11 mouse cellular contexts compared by ENCODE assay signal in the genomic region with DNA sequence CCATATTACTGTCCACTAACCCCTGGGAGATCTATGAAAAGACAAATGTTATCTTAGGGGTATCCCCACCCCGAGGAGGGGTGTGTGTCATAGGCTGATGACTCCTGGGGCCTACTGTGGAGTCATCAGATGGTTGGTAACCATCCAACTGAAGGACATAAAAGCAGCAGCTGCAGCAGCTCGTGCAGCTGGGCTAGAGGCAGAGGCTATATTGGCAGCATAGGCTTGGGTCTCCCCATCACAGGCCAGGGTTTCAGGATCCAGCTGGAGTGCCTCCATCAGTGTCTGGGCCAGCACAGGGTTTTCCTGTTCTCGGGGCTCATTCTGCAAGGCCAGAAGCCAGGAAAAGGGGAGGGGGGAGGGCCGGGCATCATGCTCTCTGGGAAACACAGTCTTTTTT.
DNase-seq lines count a peak whose midpoint lies in the region; ATAC-seq and TF ChIP-seq lines count a peak whose summit lies in the region.
"Had no signal": no experiment of that assay in that cellular context is flagged by ENCODE, and none has a peak within 500 bp of the region (broad histone marks: within the 10 kb centered on the region; RNA-seq: fewer than 3 reads in every experiment).

No protein-coding gene starts in this region.

- 54% methylated on average over 4 of the region's 4 CpGs for WGBS in kidney, embryonic 16.5 days
- 63% methylated on average over 4 of the region's 4 CpGs for WGBS in midbrain, postnatal 0 days
- 64% methylated on average over 4 of the region's 4 CpGs for WGBS in midbrain, embryonic 15.5 days

- ATAC-seq in frontal cortex, adult (ENCODE audit: low TSS enrichment), result no peak
- no peak; the same call in 1 of the 2 replicates for ATAC-seq in kidney, embryonic 16.5 days (ENCODE audit: low FRiP score, low TSS enrichment)
- ATAC-seq in midbrain, postnatal 0 days (ENCODE audit: low FRiP score), result no peak
- ATAC-seq in midbrain, embryonic 15.5 days (replicated peaks), result no peak

- no peaks in the 10 kb centered on the region for H3K9me3 ChIP-seq in kidney, embryonic 16.5 days (ENCODE audit: low read length)
- H3K9me3 ChIP-seq in midbrain, postnatal 0 days (ENCODE audit: low read length), result no peaks in the 10 kb centered on the region
- H3K9me3 ChIP-seq in midbrain, embryonic 15.5 days, result no peaks in the 10 kb centered on the region
- H3K9me3 ChIP-seq: midbrain, embryonic 12.5 days; neural tube, embryonic 13.5 days had no signal

- no peak for TF ChIP-seq CTCF in midbrain, postnatal 0 days (IDR thresholded peaks at IDR 0.05)

- H3K27me3 ChIP-seq in kidney, embryonic 16.5 days (ENCODE audit: insufficient read depth, low read length), result peaks cover 9% of the 10 kb centered on the region; the same call in 1 of the 2 replicates
- no peaks in the 10 kb centered on the region; the same call in 1 of the 2 replicates for H3K27me3 ChIP-seq in midbrain, postnatal 0 days (ENCODE audit: insufficient read depth, low read length)
- no peaks in the 10 kb centered on the region; the same call in 1 of the 2 replicates for H3K27me3 ChIP-seq in midbrain, embryonic 15.5 days (replicated peaks)

- no peak overlapping the region for H3K4me2 ChIP-seq in kidney, embryonic 16.5 days (replicated peaks; ENCODE audit: low read depth, low read length)
- H3K4me2 ChIP-seq in midbrain, postnatal 0 days (ENCODE audit: low read depth, low read length, poor library complexity, severe bottlenecking), result no peak overlapping the region
- no peak overlapping the region for H3K4me2 ChIP-seq in midbrain, embryonic 15.5 days
- H3K4me2 ChIP-seq: midbrain, embryonic 12.5 days; neural tube, embryonic 13.5 days had no signal

- DNase-seq in frontal cortex, postnatal 10 days (ENCODE audit: low spot score in 2 of 2), result peak; percentile 12 to 37
- DNase-seq in kidney, postnatal 14 days, result peak; percentile 29
- DNase-seq in midbrain, postnatal 0 days (ENCODE audit: low spot score), result peak; percentile 35
- peak; percentile 7 for DNase-seq in lung, postnatal 14 days
- DNase-seq in B cell, adult 2 months, result no peak

- H3K4me3 ChIP-seq in kidney, embryonic 16.5 days (ENCODE audit: low read length), result no peak overlapping the region
- H3K4me3 ChIP-seq in midbrain, postnatal 0 days (ENCODE audit: low read depth, low read length), result no peak overlapping the region
- H3K4me3 ChIP-seq in midbrain, embryonic 15.5 days, result no peak overlapping the region
- H3K4me3 ChIP-seq: midbrain, embryonic 12.5 days; neural tube, embryonic 13.5 days had no signal

- H3K9ac ChIP-seq in kidney, embryonic 16.5 days (replicated peaks; ENCODE audit: low read length), result no peak overlapping the region
- H3K9ac ChIP-seq in midbrain, postnatal 0 days (replicated peaks; ENCODE audit: low read length, poor library complexity, severe bottlenecking), result no peak overlapping the region
- no peak overlapping the region for H3K9ac ChIP-seq in midbrain, embryonic 15.5 days
- H3K9ac ChIP-seq: liver, embryonic 14.5 days; midbrain, embryonic 12.5 days; neural tube, embryonic 13.5 days had no signal

- no peaks in the 10 kb centered on the region for H3K36me3 ChIP-seq in kidney, embryonic 16.5 days (ENCODE audit: insufficient read depth, low read length)
- no peaks in the 10 kb centered on the region for H3K36me3 ChIP-seq in midbrain, postnatal 0 days (ENCODE audit: insufficient read depth, low read length)
- no peaks in the 10 kb centered on the region for H3K36me3 ChIP-seq in midbrain, embryonic 15.5 days (replicated peaks)
- H3K36me3 ChIP-seq: midbrain, embryonic 12.5 days; neural tube, embryonic 13.5 days had no signal

- no peaks in the 10 kb centered on the region for H3K4me1 ChIP-seq in kidney, embryonic 16.5 days (ENCODE audit: insufficient read depth, low read length)
- H3K4me1 ChIP-seq in midbrain, postnatal 0 days (ENCODE audit: insufficient read depth, low read length), result no peaks in the 10 kb centered on the region
- no peaks in the 10 kb centered on the region for H3K4me1 ChIP-seq in midbrain, embryonic 15.5 days
- H3K4me1 ChIP-seq: midbrain, embryonic 12.5 days; neural tube, embryonic 13.5 days had no signal

- H3K27ac ChIP-seq in kidney, embryonic 16.5 days (ENCODE audit: low read length), result no peak overlapping the region
- H3K27ac ChIP-seq in midbrain, postnatal 0 days (ENCODE audit: low read depth, low read length), result no peak overlapping the region
- no peak overlapping the region for H3K27ac ChIP-seq in midbrain, embryonic 15.5 days
- H3K27ac ChIP-seq: liver, embryonic 14.5 days; midbrain, embryonic 12.5 days; neural tube, embryonic 13.5 days had no signal

Comparison
In these comparisons a context has a peak if more than half of its experiments do, and no peak if none do; other contexts are left out.
1. DNase-seq: peak in frontal cortex, postnatal 10 days (2 of 2), kidney, postnatal 14 days (single experiment), midbrain, postnatal 0 days (single experiment) and lung, postnatal 14 days (single experiment); none in B cell, adult 2 months (0 of 2).